Mouse (Mus musculus) urinary bladder, postnatal 4 days (tissue): ENCODE data around the gene Mark2.
A peak's percentile ranks its signal among the peaks of the same experiment; 100 is the strongest.

Source experiments
- DNase-seq, 2 experiments: peaks; one replicate each; pipeline ENCODE4 v3.0.0; 2021 to 2022; ENCODE audit warnings: low spot score in 2 of 2

The Mark2 gene

GRCm38 (mm10) chr19:7334049-7334448 is 7.6 kb downstream of the Mark2 start:
- DNase-seq: no peak

GRCm38 (mm10) chr19:7321391-7321790 is 20.3 kb downstream of the Mark2 start:
- no peak for DNase-seq

GRCm38 (mm10) chr19:7320181-7320580 is 21.5 kb downstream of the Mark2 start:
- no peak for DNase-seq

- DNase-seq: no peak
These were observed 23.9 kb downstream of the Mark2 start for GRCm38 (mm10) chr19:7317716-7318115.

- DNase-seq: no peak
These were observed 24.8 kb downstream of the Mark2 start for GRCm38 (mm10) chr19:7316822-7317221.

- DNase-seq: no peak
These were observed 26.1 kb downstream of the Mark2 start for GRCm38 (mm10) chr19:7315587-7315984.

GRCm38 (mm10) chr19:7314976-7315586 is 26.6 kb downstream of the Mark2 start:
- no peak for DNase-seq

- DNase-seq: no peak
These were observed 28.0 kb downstream of the Mark2 start for GRCm38 (mm10) chr19:7313660-7314059.

- no peak for DNase-seq
These were observed 30.4 kb downstream of the Mark2 start for GRCm38 (mm10) chr19:7311306-7311705.

- DNase-seq: peak; percentile 69 to 77
These were observed 31.0 kb downstream of the Mark2 start for GRCm38 (mm10) chr19:7310704-7311103.

GRCm38 (mm10) chr19:7309738-7310330 is 31.8 kb downstream of the Mark2 start:
- DNase-seq: no peak

- DNase-seq: peak; percentile 38 to 63
These were observed 33.5 kb downstream of the Mark2 start for GRCm38 (mm10) chr19:7307995-7308770.

- no peak for DNase-seq
These were observed 34.7 kb downstream of the Mark2 start for GRCm38 (mm10) chr19:7306968-7307367.

- DNase-seq: no peak
These were observed 36.0 kb downstream of the Mark2 start for GRCm38 (mm10) chr19:7305380-7306310.

- DNase-seq: no peak
These were observed 36.9 kb downstream of the Mark2 start for GRCm38 (mm10) chr19:7304801-7305200.

- DNase-seq: no peak
These were observed 37.9 kb downstream of the Mark2 start for GRCm38 (mm10) chr19:7303796-7304195.

GRCm38 (mm10) chr19:7302493-7302797 is 39.2 kb downstream of the Mark2 start:
- no peak for DNase-seq

- DNase-seq: peak in 1 of 2 experiments; percentile 35
These were observed 39.8 kb downstream of the Mark2 start for GRCm38 (mm10) chr19:7301647-7302492.

- no peak for DNase-seq
These were observed 41.6 kb downstream of the Mark2 start for GRCm38 (mm10) chr19:7300078-7300477.

- no peak for DNase-seq
These were observed 42.6 kb downstream of the Mark2 start for GRCm38 (mm10) chr19:7299052-7299451.

GRCm38 (mm10) chr19:7295959-7296358 is 45.7 kb downstream of the Mark2 start:
- no peak for DNase-seq
